Mouse (Mus musculus): Measurements from ENCODE around the gene Stk32b. TPM values are rescaled to one million over a fixed set of nuclear protein-coding genes. Genes with fewer than 3 reads are reported as not detected.

Gene Stk32b
- polyA plus RNA-seq, 1 experiment from 2014 or later, result 0.26 TPM

DNA sequence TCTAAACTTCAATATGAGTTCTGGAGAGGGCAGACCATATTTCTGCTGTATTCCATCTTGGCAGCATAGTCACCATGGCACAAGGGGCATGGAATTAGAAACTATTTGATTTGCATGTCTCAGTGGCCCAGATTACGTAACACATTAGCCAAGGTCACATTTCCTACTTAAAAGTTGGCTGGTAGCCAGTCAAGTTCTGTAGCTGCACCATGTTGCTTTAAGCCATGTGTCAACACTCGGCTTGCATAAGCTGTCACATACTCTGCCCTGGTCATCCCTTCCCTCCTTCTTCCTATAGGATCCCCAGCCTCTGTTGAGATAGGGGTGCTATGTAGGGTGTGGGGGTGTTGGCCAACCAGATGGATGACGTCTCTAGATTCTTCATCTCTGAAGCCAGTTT, 196.5 kb downstream of the Stk32b start:
- 71% methylated on average over 3 of the region's 3 CpGs for WGBS
- no peaks in the 10 kb centered on the region for H3K9me3 ChIP-seq (ENCODE audit: control insufficient read depth, low read length)
- no peaks in the 10 kb centered on the region for H3K36me3 ChIP-seq (ENCODE audit: control insufficient read depth, insufficient read depth, low read length)
- no peaks in the 10 kb centered on the region for H3K27me3 ChIP-seq (replicated peaks; ENCODE audit: control insufficient read depth, insufficient read depth, low read length)
- no peak for ATAC-seq (replicated peaks; ENCODE audit: low FRiP score)
- no peak overlapping the region for H3K4me3 ChIP-seq (ENCODE audit: low read depth, low read length)
- no peak for DNase-seq (ENCODE audit: low spot score)
- H3K4me2 ChIP-seq, result no peak overlapping the region
- H3K9ac ChIP-seq (ENCODE audit: low read depth, low read length), result no peak overlapping the region
- H3K27ac ChIP-seq (ENCODE audit: low read depth, low read length), result no peak overlapping the region
- no peaks in the 10 kb centered on the region for H3K4me1 ChIP-seq (replicated peaks; ENCODE audit: control insufficient read depth, insufficient read depth, low read length)

DNA sequence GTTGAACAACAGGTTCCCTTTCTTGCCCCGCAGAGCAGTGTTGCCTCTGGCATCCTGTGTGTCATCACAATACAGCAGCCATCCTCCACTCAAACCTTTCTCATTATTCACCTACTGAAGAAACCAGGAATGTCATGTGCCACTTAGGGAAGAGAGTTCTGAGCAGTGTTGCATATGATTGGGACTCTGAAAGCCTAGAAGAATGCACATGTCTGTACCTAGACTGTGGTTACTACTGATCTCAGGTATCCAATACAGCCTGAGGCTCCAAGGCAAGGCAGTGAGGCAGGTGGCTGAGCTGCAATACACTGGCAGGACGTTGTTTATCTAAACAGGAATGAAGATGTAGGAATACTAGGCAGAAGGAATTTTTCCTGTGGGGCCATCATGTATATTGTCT, 204.5 kb downstream of the Stk32b start:
- Histone ChIP-seq H3K9ac (ENCODE audit: low read depth, low read length) (no peak overlapping the region), H3K4me1 (replicated peaks; ENCODE audit: control insufficient read depth, insufficient read depth, low read length) (no peaks in the 10 kb centered on the region), H3K4me2 (no peak overlapping the region), H3K4me3 (ENCODE audit: low read depth, low read length) (no peak overlapping the region), H3K27me3 (replicated peaks; ENCODE audit: control insufficient read depth, insufficient read depth, low read length) (no peaks in the 10 kb centered on the region), H3K9me3 (ENCODE audit: control insufficient read depth, low read length) (no peaks in the 10 kb centered on the region), H3K27ac (ENCODE audit: low read depth, low read length) (no peak overlapping the region), H3K36me3 (ENCODE audit: control insufficient read depth, insufficient read depth, low read length) (no peaks in the 10 kb centered on the region)
- DNase-seq (ENCODE audit: low spot score), result no peak
- WGBS, result 40% methylated on average over 2 of the region's 2 CpGs
- no peak for ATAC-seq (replicated peaks; ENCODE audit: low FRiP score)

DNA sequence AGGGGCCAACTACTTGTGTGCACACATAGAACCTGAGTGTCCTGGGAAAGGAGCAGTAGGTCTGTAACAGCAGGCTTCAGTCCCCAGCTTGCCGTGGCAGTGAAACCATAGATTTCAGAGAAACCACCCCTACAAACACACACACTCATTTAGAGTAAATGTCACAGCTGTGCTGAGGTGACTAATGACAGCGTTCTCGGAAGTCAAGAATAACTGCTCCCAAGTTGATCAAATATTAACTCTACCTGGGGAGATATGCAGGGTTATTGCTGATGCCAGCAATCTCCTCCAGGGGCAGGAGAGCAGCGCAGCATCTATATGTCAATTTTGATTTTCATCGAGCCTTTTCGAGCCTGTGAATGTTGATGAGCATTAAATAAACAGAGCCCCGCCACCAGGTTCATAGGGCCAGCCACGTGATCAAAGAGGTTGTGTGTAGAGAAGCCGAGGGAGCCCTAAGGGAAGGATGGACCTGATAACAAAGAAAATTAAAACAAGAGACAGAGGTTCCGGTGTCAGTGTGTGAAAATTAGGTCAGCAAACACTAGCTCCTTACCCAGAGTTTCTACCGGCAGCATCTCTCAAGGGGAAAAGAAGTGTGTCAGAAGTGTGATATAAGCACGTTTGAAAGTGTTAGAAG, 210.0 kb downstream of the Stk32b start:
- 69% methylated on average over 12 of the region's 12 CpGs for WGBS
- no peak for DNase-seq (ENCODE audit: low spot score)
- no peaks in the 10 kb centered on the region for H3K36me3 ChIP-seq (ENCODE audit: control insufficient read depth, insufficient read depth, low read length)
- H3K4me3 ChIP-seq (ENCODE audit: low read depth, low read length), result no peak overlapping the region
- H3K4me1 ChIP-seq (replicated peaks; ENCODE audit: control insufficient read depth, insufficient read depth, low read length), result no peaks in the 10 kb centered on the region
- no peak for ATAC-seq (replicated peaks; ENCODE audit: low FRiP score)
- no peak overlapping the region for H3K27ac ChIP-seq (ENCODE audit: low read depth, low read length)
- H3K4me2 ChIP-seq, result no peak overlapping the region
- H3K9me3 ChIP-seq (ENCODE audit: control insufficient read depth, low read length), result no peaks in the 10 kb centered on the region
- no peaks in the 10 kb centered on the region for H3K27me3 ChIP-seq (replicated peaks; ENCODE audit: control insufficient read depth, insufficient read depth, low read length)
- no peak overlapping the region for H3K9ac ChIP-seq (ENCODE audit: low read depth, low read length)

DNA sequence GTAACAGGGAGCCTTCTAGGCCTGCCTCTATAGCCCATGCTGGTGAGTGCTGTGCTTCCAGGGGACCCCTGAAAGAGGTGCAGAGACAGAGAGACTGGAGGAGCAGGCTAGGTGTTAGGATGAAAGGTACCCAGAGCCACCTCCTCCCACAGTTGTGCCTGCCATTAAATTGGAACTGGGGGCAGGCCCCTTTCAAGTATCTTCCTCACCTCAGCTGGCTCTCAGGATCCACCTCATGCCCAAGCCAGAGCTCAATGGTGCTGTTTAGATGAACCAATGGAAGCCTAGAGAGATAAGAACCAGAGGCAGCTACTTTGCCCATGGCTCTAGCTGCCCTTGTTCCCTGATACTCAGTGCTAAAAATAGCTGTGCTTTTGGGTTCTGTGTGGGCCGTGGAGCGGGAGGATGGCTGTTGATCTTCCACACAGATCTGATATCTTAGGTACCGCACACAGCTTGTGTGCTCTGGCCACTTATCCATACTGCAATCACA, 221.9 kb downstream of the Stk32b start:
- Histone ChIP-seq H3K4me2 (no peak overlapping the region), H3K9ac (ENCODE audit: low read depth, low read length) (no peak overlapping the region), H3K4me3 (ENCODE audit: low read depth, low read length) (no peak overlapping the region), H3K27ac (ENCODE audit: low read depth, low read length) (no peak overlapping the region), H3K4me1 (replicated peaks; ENCODE audit: control insufficient read depth, insufficient read depth, low read length) (no peaks in the 10 kb centered on the region), H3K9me3 (ENCODE audit: control insufficient read depth, low read length) (no peaks in the 10 kb centered on the region), H3K36me3 (ENCODE audit: control insufficient read depth, insufficient read depth, low read length) (no peaks in the 10 kb centered on the region), H3K27me3 (replicated peaks; ENCODE audit: control insufficient read depth, insufficient read depth, low read length) (no peaks in the 10 kb centered on the region)
- ATAC-seq (replicated peaks; ENCODE audit: low FRiP score) (no peak), DNase-seq (ENCODE audit: low spot score) (no peak)
- 87% methylated on average over 3 of the region's 3 CpGs for WGBS

DNA sequence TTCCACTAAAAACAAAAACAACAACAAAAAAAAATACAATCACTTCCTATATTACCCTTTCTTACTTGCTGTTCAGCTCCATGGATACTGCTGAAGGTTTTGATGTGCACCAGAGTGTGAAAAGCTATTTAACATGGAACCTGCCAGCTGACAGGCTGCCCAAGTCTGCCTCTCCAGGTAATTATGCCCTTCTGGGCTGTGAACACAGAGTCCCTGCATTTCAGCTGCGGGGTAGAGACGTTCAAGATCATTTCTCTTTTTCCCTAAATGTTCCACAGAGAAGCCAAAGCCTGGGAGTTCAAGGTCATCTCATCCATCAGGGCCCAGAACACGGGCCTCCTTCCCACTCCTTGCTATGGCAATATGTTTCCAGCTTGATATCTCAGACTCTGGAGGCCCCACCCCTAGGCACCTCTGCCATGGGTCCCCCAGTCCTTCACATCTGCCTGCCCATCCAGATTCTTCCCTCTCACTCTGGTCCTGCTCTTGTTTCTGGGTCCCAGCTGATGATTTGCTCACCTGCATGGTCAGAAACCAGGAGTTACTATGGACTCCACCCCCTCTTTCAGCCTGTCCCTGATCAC, 244.9 kb downstream of the Stk32b start:
- WGBS, result 62% methylated on average over 3 of the region's 3 CpGs
- no peak overlapping the region for H3K4me2 ChIP-seq
- no peaks in the 10 kb centered on the region for H3K36me3 ChIP-seq (ENCODE audit: control insufficient read depth, insufficient read depth, low read length)
- H3K4me3 ChIP-seq (ENCODE audit: low read depth, low read length), result no peak overlapping the region
- H3K27me3 ChIP-seq (replicated peaks; ENCODE audit: control insufficient read depth, insufficient read depth, low read length), result no peaks in the 10 kb centered on the region
- no peak overlapping the region for H3K27ac ChIP-seq (ENCODE audit: low read depth, low read length)
- no peak overlapping the region for H3K9ac ChIP-seq (ENCODE audit: low read depth, low read length)
- no peak for ATAC-seq (replicated peaks; ENCODE audit: low FRiP score)
- H3K4me1 ChIP-seq (replicated peaks; ENCODE audit: control insufficient read depth, insufficient read depth, low read length), result no peaks in the 10 kb centered on the region
- DNase-seq (ENCODE audit: low spot score), result no peak
- no peaks in the 10 kb centered on the region for H3K9me3 ChIP-seq (ENCODE audit: control insufficient read depth, low read length)

DNA sequence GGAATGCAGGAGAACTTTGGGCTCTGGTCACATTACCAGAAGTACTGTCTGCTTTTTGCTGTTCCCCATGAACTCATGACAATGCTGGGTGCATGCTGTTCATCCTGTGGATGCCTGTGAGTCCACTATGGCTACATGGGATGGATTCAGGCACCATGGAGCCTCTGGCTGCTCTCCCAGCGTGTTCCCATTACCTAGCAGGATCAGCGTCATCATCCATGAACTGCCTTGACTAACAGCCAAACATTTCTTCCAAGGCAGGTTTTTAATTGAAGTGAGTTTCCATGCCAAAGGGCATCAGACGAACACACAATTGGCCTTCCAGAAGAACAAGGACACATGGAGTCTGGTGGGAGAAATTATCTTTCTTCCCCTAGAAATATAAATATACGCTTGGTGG, 245.4 kb downstream of the Stk32b start:
- Histone ChIP-seq H3K4me2 (no peak overlapping the region), H3K4me1 (replicated peaks; ENCODE audit: control insufficient read depth, insufficient read depth, low read length) (no peaks in the 10 kb centered on the region), H3K9me3 (ENCODE audit: control insufficient read depth, low read length) (no peaks in the 10 kb centered on the region), H3K27me3 (replicated peaks; ENCODE audit: control insufficient read depth, insufficient read depth, low read length) (no peaks in the 10 kb centered on the region), H3K9ac (ENCODE audit: low read depth, low read length) (no peak overlapping the region), H3K36me3 (ENCODE audit: control insufficient read depth, insufficient read depth, low read length) (no peaks in the 10 kb centered on the region), H3K27ac (ENCODE audit: low read depth, low read length) (no peak overlapping the region), H3K4me3 (ENCODE audit: low read depth, low read length) (no peak overlapping the region)
- WGBS, result 81% methylated on average over 4 of the region's 4 CpGs
- DNase-seq (ENCODE audit: low spot score) (no peak), ATAC-seq (replicated peaks; ENCODE audit: low FRiP score) (no peak)

DNA sequence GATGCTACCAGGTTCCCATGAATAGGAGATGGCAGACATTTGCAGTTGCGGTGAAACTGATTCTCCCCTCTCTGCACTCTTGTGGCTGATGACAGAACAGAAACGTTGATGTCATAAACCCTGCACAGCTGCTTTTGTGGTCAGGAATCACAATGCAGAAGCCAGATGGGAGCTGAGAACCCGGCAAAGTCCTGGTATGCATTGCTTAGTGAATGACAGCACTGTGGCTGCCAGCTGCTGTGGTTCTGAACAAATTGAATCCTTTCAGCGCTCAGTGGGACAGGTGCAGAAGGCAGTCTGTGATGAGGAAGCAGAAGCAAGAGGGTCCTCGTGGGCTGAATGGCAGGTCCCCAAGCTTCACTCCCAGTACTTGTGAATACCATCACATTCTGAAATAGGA, 247.9 kb downstream of the Stk32b start:
- H3K27me3 ChIP-seq (replicated peaks; ENCODE audit: control insufficient read depth, insufficient read depth, low read length), result no peaks in the 10 kb centered on the region
- no peak overlapping the region for H3K4me2 ChIP-seq
- H3K36me3 ChIP-seq (ENCODE audit: control insufficient read depth, insufficient read depth, low read length), result no peaks in the 10 kb centered on the region
- 65% methylated on average over 5 of the region's 5 CpGs for WGBS
- no peaks in the 10 kb centered on the region for H3K4me1 ChIP-seq (replicated peaks; ENCODE audit: control insufficient read depth, insufficient read depth, low read length)
- ATAC-seq (replicated peaks; ENCODE audit: low FRiP score) (no peak), DNase-seq (ENCODE audit: low spot score) (no peak)
- no peaks in the 10 kb centered on the region for H3K9me3 ChIP-seq (ENCODE audit: control insufficient read depth, low read length)
- no peak overlapping the region for H3K27ac ChIP-seq (ENCODE audit: low read depth, low read length)
- H3K9ac ChIP-seq (ENCODE audit: low read depth, low read length), result no peak overlapping the region
- H3K4me3 ChIP-seq (ENCODE audit: low read depth, low read length), result no peak overlapping the region

DNA sequence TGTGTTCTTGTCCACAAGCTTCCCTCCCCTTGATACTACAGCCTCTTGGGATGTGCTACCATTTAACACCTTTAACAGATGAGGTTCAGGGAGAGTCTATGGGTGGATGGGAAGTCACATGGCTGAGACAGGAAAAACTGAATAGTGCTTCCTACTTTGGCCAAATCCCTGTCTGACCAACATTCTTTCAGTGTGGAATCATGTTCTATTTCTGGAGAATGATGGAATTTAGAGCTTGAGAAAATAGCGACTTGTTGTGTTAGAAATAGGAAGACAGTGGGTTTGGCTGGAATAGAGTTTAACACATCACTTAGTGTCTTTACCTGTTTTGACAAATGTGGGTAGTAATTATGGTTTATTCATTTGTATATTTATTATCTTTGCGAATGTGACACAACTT, 249.3 kb downstream of the Stk32b start:
- no peak overlapping the region for H3K9ac ChIP-seq (ENCODE audit: low read depth, low read length)
- no peaks in the 10 kb centered on the region for H3K36me3 ChIP-seq (ENCODE audit: control insufficient read depth, insufficient read depth, low read length)
- H3K4me1 ChIP-seq (replicated peaks; ENCODE audit: control insufficient read depth, insufficient read depth, low read length), result no peaks in the 10 kb centered on the region
- H3K4me2 ChIP-seq, result no peak overlapping the region
- ATAC-seq (replicated peaks; ENCODE audit: low FRiP score), result no peak
- no peak overlapping the region for H3K27ac ChIP-seq (ENCODE audit: low read depth, low read length)
- 79% methylated on average over 2 of the region's 2 CpGs for WGBS
- H3K27me3 ChIP-seq (replicated peaks; ENCODE audit: control insufficient read depth, insufficient read depth, low read length), result no peaks in the 10 kb centered on the region
- no peak overlapping the region for H3K4me3 ChIP-seq (ENCODE audit: low read depth, low read length)
- no peaks in the 10 kb centered on the region for H3K9me3 ChIP-seq (ENCODE audit: control insufficient read depth, low read length)
- no peak for DNase-seq (ENCODE audit: low spot score)

DNA sequence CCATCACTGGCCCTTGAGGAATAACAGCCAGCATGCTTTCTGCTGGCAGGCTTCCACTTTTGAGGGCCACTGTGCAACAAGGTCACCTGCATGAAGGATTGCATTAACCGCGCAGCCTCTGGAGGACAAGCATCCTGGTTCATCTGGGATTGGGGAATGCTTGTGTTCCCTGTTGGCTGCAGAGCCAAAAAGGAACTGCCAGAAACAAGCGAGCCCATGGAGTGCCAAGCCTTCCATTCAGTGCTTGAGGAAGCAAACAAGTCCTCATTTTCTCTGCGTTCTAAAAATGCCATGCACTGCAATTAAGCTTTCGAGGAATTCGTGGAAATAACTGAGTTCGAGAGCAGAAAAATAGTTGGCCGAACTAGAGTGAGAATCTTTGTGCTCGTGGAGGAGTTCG, 251.5 kb downstream of the Stk32b start:
- ATAC-seq (replicated peaks; ENCODE audit: low FRiP score) (no peak), DNase-seq (ENCODE audit: low spot score) (no peak)
- no peak overlapping the region for H3K4me2 ChIP-seq
- no peak overlapping the region for H3K9ac ChIP-seq (ENCODE audit: low read depth, low read length)
- H3K36me3 ChIP-seq (ENCODE audit: control insufficient read depth, insufficient read depth, low read length), result no peaks in the 10 kb centered on the region
- no peaks in the 10 kb centered on the region for H3K4me1 ChIP-seq (replicated peaks; ENCODE audit: control insufficient read depth, insufficient read depth, low read length)
- WGBS, result 88% methylated on average over 10 of the region's 10 CpGs
- no peak overlapping the region for H3K27ac ChIP-seq (ENCODE audit: low read depth, low read length)
- no peaks in the 10 kb centered on the region for H3K9me3 ChIP-seq (ENCODE audit: control insufficient read depth, low read length)
- no peaks in the 10 kb centered on the region for H3K27me3 ChIP-seq (replicated peaks; ENCODE audit: control insufficient read depth, insufficient read depth, low read length)
- H3K4me3 ChIP-seq (ENCODE audit: low read depth, low read length), result no peak overlapping the region
